Mouse (Mus musculus): ENCODE measurements at regions not wholly inside any gene's neighbourhood (a gene's known extent, or its start where the extent isn't known, plus 50 kb on each side); places are given as distances from the start of the nearest gene placed in this dataset.

GRCm38 (mm10) chr14:62001481-62001949, 290.9 kb upstream of the Rnaseh2b start:
- no peak for DNase-seq (ENCODE audit: low read depth)

- DNase-seq (ENCODE audit: low read depth), result no peak
Observed at GRCm38 (mm10) chr14:62002131-62002530, 290.3 kb upstream of the Rnaseh2b start.

GRCm38 (mm10) chr14:62003013-62003781, 289.2 kb upstream of the Rnaseh2b start:
- no peak for DNase-seq (ENCODE audit: low read depth)

- no peak for DNase-seq (ENCODE audit: low read depth)
Observed at GRCm38 (mm10) chr14:62003797-62004196, 288.6 kb upstream of the Rnaseh2b start.

GRCm38 (mm10) chr14:62008707-62009106, 283.7 kb upstream of the Rnaseh2b start:
- no peak for DNase-seq (ENCODE audit: low read depth)

- DNase-seq (ENCODE audit: low read depth), result no peak
Observed at GRCm38 (mm10) chr14:62018804-62019203, 273.6 kb upstream of the Rnaseh2b start.

- no peak for DNase-seq (ENCODE audit: low read depth)
Observed at GRCm38 (mm10) chr14:62020996-62021395, 271.4 kb upstream of the Rnaseh2b start.

GRCm38 (mm10) chr14:62022193-62022592, 270.2 kb upstream of the Rnaseh2b start:
- DNase-seq (ENCODE audit: low read depth), result no peak

- no peak for DNase-seq (ENCODE audit: low read depth)
Observed at GRCm38 (mm10) chr14:62023022-62023421, 269.4 kb upstream of the Rnaseh2b start.

- DNase-seq (ENCODE audit: low read depth), result no peak
Observed at GRCm38 (mm10) chr14:62027751-62028279, 264.6 kb upstream of the Rnaseh2b start.

GRCm38 (mm10) chr14:62030059-62030458, 262.3 kb upstream of the Rnaseh2b start:
- DNase-seq (ENCODE audit: low read depth), result no peak

- DNase-seq (ENCODE audit: low read depth), result no peak
Observed at GRCm38 (mm10) chr14:62033661-62034060, 258.7 kb upstream of the Rnaseh2b start.

GRCm38 (mm10) chr14:62034664-62035063, 257.7 kb upstream of the Rnaseh2b start:
- DNase-seq (ENCODE audit: low read depth), result no peak

GRCm38 (mm10) chr14:62035416-62035815, 257.0 kb upstream of the Rnaseh2b start:
- no peak for DNase-seq (ENCODE audit: low read depth)

- DNase-seq (ENCODE audit: low read depth), result no peak
Observed at GRCm38 (mm10) chr14:62037514-62037913, 254.9 kb upstream of the Rnaseh2b start.

GRCm38 (mm10) chr14:62037917-62038316, 254.5 kb upstream of the Rnaseh2b start:
- no peak for DNase-seq (ENCODE audit: low read depth)

- DNase-seq (ENCODE audit: low read depth), result peak; percentile 23
Observed at GRCm38 (mm10) chr14:62042305-62043116, 249.9 kb upstream of the Rnaseh2b start.

GRCm38 (mm10) chr14:62043117-62043422, 249.3 kb upstream of the Rnaseh2b start:
- no peak for DNase-seq (ENCODE audit: low read depth)

- no peak for DNase-seq (ENCODE audit: low read depth)
Observed at GRCm38 (mm10) chr14:62050941-62051340, 241.4 kb upstream of the Rnaseh2b start.

- DNase-seq (ENCODE audit: low read depth), result no peak
Observed at GRCm38 (mm10) chr14:62051923-62052322, 240.5 kb upstream of the Rnaseh2b start.

GRCm38 (mm10) chr14:62053004-62053403, 239.4 kb upstream of the Rnaseh2b start:
- no peak for DNase-seq (ENCODE audit: low read depth)

- DNase-seq (ENCODE audit: low read depth), result no peak
Observed at GRCm38 (mm10) chr14:62057096-62057495, 235.3 kb upstream of the Rnaseh2b start.

GRCm38 (mm10) chr14:62058100-62058499, 234.3 kb upstream of the Rnaseh2b start:
- DNase-seq (ENCODE audit: low read depth), result no peak

Measured in c-Kit-positive CD71-negative TER-119-negative erythroid progenitor cells, embryonic 14.5 days (primary cell).